Mouse (Mus musculus): ENCODE data around the gene Crebbp. TPM values are rescaled to one million over a fixed set of nuclear protein-coding genes. Genes with fewer than 3 reads are reported as not detected.

The Crebbp gene
- polyA plus RNA-seq, 1 experiment from 2014 or later, result 27.9 TPM

GRCm38 (mm10) chr16:4033971-4034370 is 179.8 kb downstream of the Crebbp start:
- no peak overlapping the region for H3K4me2 ChIP-seq
- H3K9me3 ChIP-seq (replicated peaks; ENCODE audit: control insufficient read depth, low read length), result no peaks in the 10 kb centered on the region; the same call in 1 of the 2 replicates
- H3K9ac ChIP-seq (ENCODE audit: low read depth, low read length), result no peak overlapping the region
- 45% methylated on average over 5 of the region's 5 CpGs for WGBS (ENCODE audit: insufficient replicate concordance)
- no peak overlapping the region for H3K4me3 ChIP-seq (ENCODE audit: low read depth, low read length)
- H3K4me1 ChIP-seq (ENCODE audit: control insufficient read depth, insufficient read depth, low read length), result no peaks in the 10 kb centered on the region
- no peak overlapping the region for H3K27ac ChIP-seq (ENCODE audit: low read depth, low read length)
- ATAC-seq (replicated peaks; ENCODE audit: insufficient number of reproducible peaks, low FRiP score, low TSS enrichment), result no peak
- H3K27me3 ChIP-seq (ENCODE audit: control insufficient read depth, insufficient read depth, low read length), result no peaks in the 10 kb centered on the region
- peaks cover 9% of the 10 kb centered on the region for H3K36me3 ChIP-seq (ENCODE audit: control insufficient read depth, insufficient read depth, low read length)

GRCm38 (mm10) chr16:4032341-4032748 is 181.5 kb downstream of the Crebbp start:
- no peak overlapping the region for H3K4me2 ChIP-seq
- H3K27ac ChIP-seq (ENCODE audit: low read depth, low read length), result no peak overlapping the region
- H3K9me3 ChIP-seq (replicated peaks; ENCODE audit: control insufficient read depth, low read length), result no peaks in the 10 kb centered on the region; the same call in 1 of the 2 replicates
- H3K9ac ChIP-seq (ENCODE audit: low read depth, low read length), result no peak overlapping the region
- 69% methylated on average over 6 of the region's 6 CpGs for WGBS (ENCODE audit: insufficient replicate concordance)
- no peak overlapping the region for H3K4me3 ChIP-seq (ENCODE audit: low read depth, low read length)
- H3K27me3 ChIP-seq (ENCODE audit: control insufficient read depth, insufficient read depth, low read length), result no peaks in the 10 kb centered on the region
- H3K4me1 ChIP-seq (ENCODE audit: control insufficient read depth, insufficient read depth, low read length), result no peaks in the 10 kb centered on the region
- no peaks in the 10 kb centered on the region for H3K36me3 ChIP-seq (ENCODE audit: control insufficient read depth, insufficient read depth, low read length)
- ATAC-seq (replicated peaks; ENCODE audit: insufficient number of reproducible peaks, low FRiP score, low TSS enrichment), result no peak

GRCm38 (mm10) chr16:4031441-4032274 is 182.1 kb downstream of the Crebbp start:
- Histone ChIP-seq H3K9me3 (replicated peaks; ENCODE audit: control insufficient read depth, low read length) (no peaks in the 10 kb centered on the region; the same call in 1 of the 2 replicates), H3K27ac (ENCODE audit: low read depth, low read length) (no peak overlapping the region), H3K9ac (ENCODE audit: low read depth, low read length) (no peak overlapping the region), H3K4me3 (ENCODE audit: low read depth, low read length) (no peak overlapping the region), H3K4me1 (ENCODE audit: control insufficient read depth, insufficient read depth, low read length) (no peaks in the 10 kb centered on the region), H3K36me3 (ENCODE audit: control insufficient read depth, insufficient read depth, low read length) (no peaks in the 10 kb centered on the region), H3K4me2 (no peak overlapping the region), H3K27me3 (ENCODE audit: control insufficient read depth, insufficient read depth, low read length) (no peaks in the 10 kb centered on the region)
- WGBS (ENCODE audit: insufficient replicate concordance), result 46% methylated on average over 6 of the region's 6 CpGs
- ATAC-seq (replicated peaks; ENCODE audit: insufficient number of reproducible peaks, low FRiP score, low TSS enrichment), result no peak

Small RNA genes lying within 50 kb of the gene (microRNA-seq; reads per million reads assigned to microRNA genes)
- not detected for gene Gm23413 (ENCODE audit: borderline number of aligned reads)

Other genes starting within 250 kb of the Crebbp start
- gene Nlrc3, start 237.4 kb downstream of the Crebbp start, polyA plus RNA-seq (2014; fragmentation: Nextera tagmentation; extraction: Ambion mirVana), result 1.1 and 1.4 TPM in 2 replicates
- gene Slx4, start 210.2 kb downstream of the Crebbp start, polyA plus RNA-seq (2014; fragmentation: Nextera tagmentation; extraction: Ambion mirVana), result 16.9 and 18.4 TPM in 2 replicates
- gene Dnase1, start 177.1 kb downstream of the Crebbp start, polyA plus RNA-seq (2014; fragmentation: Nextera tagmentation; extraction: Ambion mirVana), result 2.9 and 3.9 TPM in 2 replicates
- 108 TPM in 2 replicates for gene Trap1, start 136.2 kb downstream of the Crebbp start, polyA plus RNA-seq (2014; fragmentation: Nextera tagmentation; extraction: Ambion mirVana)
- gene Adcy9, start 206.5 kb upstream of the Crebbp start, polyA plus RNA-seq (2014; fragmentation: Nextera tagmentation; extraction: Ambion mirVana), result 0.99 and 1.2 TPM in 2 replicates